Mouse (Mus musculus) erythroblast, embryonic 14.5 days (primary cell): ENCODE measurements around the gene Lhfpl5. TPM values are rescaled to one million over a fixed set of nuclear protein-coding genes. Genes with fewer than 3 reads are reported as not detected.
"Not testable (repeated sequence)": the region's sequence is repeated elsewhere in the genome, so short reads cannot be mapped to it uniquely, and the experiment has no call there.

Experiments
- H3K27me3 ChIP-seq: 2 replicates; pipeline ENCODE4 v1.6.1; 2012; ENCODE audit warnings: inconsistent platforms; ENCODE audit not compliant: control insufficient read depth
- H3K36me3 ChIP-seq: 2 replicates; pipeline ENCODE4 v1.6.1; 2012; ENCODE audit warnings: mild to moderate bottlenecking, inconsistent platforms; ENCODE audit not compliant: control insufficient read depth
- H3K4me1 ChIP-seq: 2 replicates; pipeline ENCODE4 v1.6.1; 2012; ENCODE audit warnings: inconsistent platforms; ENCODE audit not compliant: control insufficient read depth
- H3K4me3 ChIP-seq: replicated peaks from 2 replicates; pipeline ENCODE3; 2012; ENCODE audit warnings: moderate library complexity, mild to moderate bottlenecking, inconsistent platforms
- H3K9me3 ChIP-seq: 2 replicates; pipeline ENCODE4 v1.6.1; 2012; ENCODE audit warnings: low read length, inconsistent platforms, mixed read lengths; ENCODE audit not compliant: control insufficient read depth
- GATA1 ChIP-seq: IDR thresholded peaks from 2 replicates; pipeline ENCODE4 v1.6.1; 2012; ENCODE audit warnings: low read length, inconsistent platforms, mixed read lengths
- TAL1 ChIP-seq: IDR thresholded peaks from 3 replicates; pipeline ENCODE4 v1.6.1; 2012; ENCODE audit warnings: low read length, inconsistent platforms, mixed read lengths
- polyA plus RNA-seq: library from polyadenylated mRNA; stranded (reverse); fragments of >175 nt; gene quantifications from 2 replicates; pipeline ENCODE4 v1.2.3, GENCODE M21; 2012

Lhfpl5 gene
- polyA plus RNA-seq, 1 experiment = not detected

DNA sequence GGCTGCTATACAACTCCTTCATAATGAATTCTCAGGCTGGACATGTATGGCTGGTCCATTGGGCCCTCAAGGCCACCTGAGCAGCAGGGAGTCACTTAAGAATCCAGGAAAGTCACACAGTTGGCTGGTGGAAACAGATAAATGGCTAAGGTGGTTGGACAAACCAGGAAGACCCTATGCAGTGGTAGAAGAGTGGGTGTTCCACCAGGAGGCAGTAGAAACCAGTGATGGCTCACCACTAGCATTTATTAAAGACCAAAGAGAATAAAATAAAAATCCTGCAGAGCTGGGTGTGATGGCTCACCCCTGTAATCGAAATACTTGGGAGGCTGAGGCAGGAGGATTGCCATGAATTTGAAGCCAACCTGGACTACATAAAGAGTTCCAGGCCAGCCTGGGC is 28.5 kb upstream of the Lhfpl5 start:
- H3K36me3 ChIP-seq = no peaks in the 10 kb centered on the region
- peaks cover 4% of the 10 kb centered on the region for H3K9me3 ChIP-seq

DNA sequence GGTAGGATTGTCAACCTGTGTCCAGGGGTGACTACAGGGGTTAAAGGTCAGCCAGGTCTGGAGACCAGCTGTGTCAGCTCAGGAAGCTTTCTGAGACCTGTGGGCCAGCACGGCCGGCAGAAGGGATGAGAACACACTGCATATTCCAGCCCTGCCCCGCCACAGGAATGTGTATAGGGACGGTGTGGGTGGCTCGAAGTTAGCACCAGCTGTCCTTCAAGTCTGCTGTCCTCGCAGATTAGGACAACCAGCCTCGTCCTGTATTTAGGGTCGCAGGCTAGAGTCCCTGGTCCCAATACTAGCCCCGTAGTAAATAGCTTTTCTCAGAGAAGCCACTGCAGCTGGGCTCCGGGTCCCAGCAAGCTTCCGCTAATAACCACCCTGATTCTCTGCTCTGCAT is 26.9 kb upstream of the Lhfpl5 start:
- no peak overlapping the region for H3K4me3 ChIP-seq
- TF ChIP-seq TAL1 = no peak
- no peak for TF ChIP-seq GATA1
- peaks cover 3% of the 10 kb centered on the region; the same call in 1 of the 2 replicates for H3K9me3 ChIP-seq
- no peaks in the 10 kb centered on the region for H3K4me1 ChIP-seq
- no peaks in the 10 kb centered on the region for H3K36me3 ChIP-seq
- H3K27me3 ChIP-seq = no peaks in the 10 kb centered on the region

More for the DNA sequence above, 28.5 kb upstream of the Lhfpl5 start:
- Histone ChIP-seq H3K4me3 (no peak overlapping the region), H3K4me1 (no peaks in the 10 kb centered on the region), H3K27me3 (no peaks in the 10 kb centered on the region)
- TF ChIP-seq TAL1 = no peak
- TF ChIP-seq GATA1 = no peak

DNA sequence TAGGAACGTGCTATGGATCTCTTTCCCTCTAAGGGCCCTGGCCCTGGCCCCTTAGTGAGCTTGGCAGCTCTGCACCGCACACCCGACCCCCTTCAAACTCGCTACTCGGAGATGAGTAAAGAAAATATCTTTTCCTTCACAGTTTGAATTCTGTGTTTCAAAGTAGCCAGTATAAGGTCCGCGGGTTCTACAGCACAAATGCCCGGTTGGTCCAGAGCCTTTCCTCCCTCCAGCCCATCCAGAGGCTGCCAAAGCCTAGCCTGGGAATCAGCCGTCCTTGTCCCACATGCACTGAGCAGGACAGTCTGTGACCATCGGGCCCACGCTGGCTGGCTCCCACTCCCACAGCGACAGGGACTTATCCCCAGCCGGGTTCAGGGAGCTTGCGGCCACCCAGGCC is 26.3 kb upstream of the Lhfpl5 start, which contains the start of gene Clpsl2:
Gene Clpsl2, plus strand, starts transcription at position 301 of the 400 bp plus-strand sequence.
- no peaks in the 10 kb centered on the region for H3K27me3 ChIP-seq
- H3K36me3 ChIP-seq = no peaks in the 10 kb centered on the region
- H3K9me3 ChIP-seq = no peaks in the 10 kb centered on the region
- H3K4me3 ChIP-seq = no peak within 1 kb of the TSS
- H3K4me1 ChIP-seq = no peaks in the 10 kb centered on the region
- TF ChIP-seq TAL1 (no peak), GATA1 (no peak)

DNA sequence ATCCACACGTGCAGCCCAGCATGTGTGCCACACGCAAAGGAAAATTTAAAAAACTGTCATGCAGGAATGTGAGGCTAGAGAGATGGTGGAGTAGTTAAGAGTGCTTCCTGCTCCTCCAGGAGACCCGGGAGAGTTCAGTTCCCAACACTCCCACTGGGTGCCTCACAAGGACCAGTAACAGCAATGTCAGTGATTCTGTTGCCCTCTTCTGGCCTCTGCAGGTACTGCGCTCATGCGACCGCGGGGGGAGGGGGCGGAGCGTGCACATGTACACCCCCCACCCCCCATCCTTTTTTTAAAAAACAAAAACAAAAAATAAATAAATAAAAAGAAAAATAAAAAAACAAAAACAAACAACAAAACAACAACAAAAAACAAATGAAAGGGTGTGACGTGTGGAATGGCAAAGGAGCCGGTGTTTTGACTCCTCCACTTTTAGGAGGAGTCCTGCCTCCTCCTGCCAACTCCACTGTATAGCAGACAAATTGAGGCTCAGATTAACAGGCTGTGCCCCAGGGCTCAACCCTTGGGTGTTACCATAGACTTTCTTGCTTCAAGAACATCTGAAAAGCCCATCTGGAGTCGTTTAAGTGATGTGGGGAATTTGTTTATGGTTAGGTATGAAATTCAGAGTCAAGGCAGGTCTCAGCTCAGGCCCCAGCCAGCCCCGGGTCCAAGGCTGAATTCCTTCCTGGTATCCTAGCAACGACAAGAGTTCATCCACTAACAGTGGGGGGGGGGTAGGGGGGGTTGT is 22.2 kb upstream of the Lhfpl5 start:
- TF ChIP-seq GATA1 (no peak), TAL1 (no peak)

DNA sequence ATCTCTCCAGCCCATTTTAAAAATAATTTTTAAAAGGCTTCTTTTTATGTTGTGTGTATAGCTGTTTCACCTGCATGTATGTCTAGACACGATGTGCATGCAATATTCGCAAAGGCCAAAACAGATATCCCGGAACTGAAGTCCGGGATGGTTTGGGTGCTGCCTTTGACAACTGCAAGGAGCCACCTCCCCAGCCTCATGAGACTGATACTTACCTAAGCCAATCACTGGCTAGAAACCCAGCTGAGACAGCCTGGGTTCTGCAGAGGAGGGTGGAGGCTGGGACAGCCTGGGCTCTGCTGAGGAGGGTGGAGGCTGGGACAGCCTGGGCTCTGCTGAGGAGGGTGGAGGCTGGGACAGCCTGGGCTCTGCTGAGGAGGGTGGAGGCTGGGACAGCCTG is 21.4 kb upstream of the Lhfpl5 start:
- H3K36me3 ChIP-seq, H3K9me3 ChIP-seq, H3K27me3 ChIP-seq, H3K4me1 ChIP-seq, H3K4me3 ChIP-seq: not testable (repeated sequence)

More for the DNA sequence above, 22.2 kb upstream of the Lhfpl5 start:
- H3K4me3 ChIP-seq = no peak overlapping the region
- no peaks in the 10 kb centered on the region for H3K9me3 ChIP-seq
- peaks cover 7% of the 10 kb centered on the region for H3K4me1 ChIP-seq
- H3K27me3 ChIP-seq = no peaks in the 10 kb centered on the region
- no peaks in the 10 kb centered on the region for H3K36me3 ChIP-seq

DNA sequence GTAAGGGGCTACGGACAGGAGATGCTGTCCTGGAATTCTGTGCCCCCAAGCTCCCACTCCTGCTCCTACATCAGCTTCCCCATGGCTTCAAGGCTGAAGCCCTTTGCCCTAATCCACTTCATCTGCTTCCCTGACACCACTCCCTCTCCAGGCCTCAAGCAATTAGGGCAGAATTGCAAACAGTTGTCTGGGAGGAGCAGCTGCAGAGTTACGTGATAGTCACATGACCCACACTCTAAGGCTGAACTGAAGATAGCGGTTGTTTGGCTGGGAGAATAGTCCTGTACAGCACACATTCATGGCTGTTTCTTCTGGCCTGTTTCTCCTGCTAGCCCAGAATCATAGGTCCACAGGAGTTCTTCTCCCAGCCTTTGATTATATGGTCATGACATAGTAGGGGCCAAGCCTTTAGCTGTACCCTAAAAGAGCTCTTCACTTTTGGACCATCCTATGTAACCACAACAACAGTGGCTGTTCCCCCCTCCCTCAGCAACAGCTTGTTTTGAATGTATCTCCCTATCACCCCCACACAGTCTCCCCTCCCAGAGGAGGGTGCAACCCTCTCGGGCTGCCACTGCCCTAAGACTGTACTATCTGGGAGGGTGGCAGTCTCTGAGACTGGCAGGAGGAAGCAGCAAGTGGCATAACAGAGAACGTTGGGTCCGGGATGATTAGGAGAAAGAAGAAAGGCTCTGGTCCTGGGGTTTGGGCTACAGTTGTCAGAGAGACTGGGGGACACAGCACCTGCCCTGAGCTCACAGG is 18.6 kb upstream of the Lhfpl5 start:
- H3K36me3 ChIP-seq = no peaks in the 10 kb centered on the region
- no peak for TF ChIP-seq GATA1
- TF ChIP-seq TAL1 = no peak
- H3K4me1 ChIP-seq = peaks cover 7% of the 10 kb centered on the region
- no peak overlapping the region for H3K4me3 ChIP-seq
- H3K27me3 ChIP-seq = no peaks in the 10 kb centered on the region
- no peaks in the 10 kb centered on the region for H3K9me3 ChIP-seq

DNA sequence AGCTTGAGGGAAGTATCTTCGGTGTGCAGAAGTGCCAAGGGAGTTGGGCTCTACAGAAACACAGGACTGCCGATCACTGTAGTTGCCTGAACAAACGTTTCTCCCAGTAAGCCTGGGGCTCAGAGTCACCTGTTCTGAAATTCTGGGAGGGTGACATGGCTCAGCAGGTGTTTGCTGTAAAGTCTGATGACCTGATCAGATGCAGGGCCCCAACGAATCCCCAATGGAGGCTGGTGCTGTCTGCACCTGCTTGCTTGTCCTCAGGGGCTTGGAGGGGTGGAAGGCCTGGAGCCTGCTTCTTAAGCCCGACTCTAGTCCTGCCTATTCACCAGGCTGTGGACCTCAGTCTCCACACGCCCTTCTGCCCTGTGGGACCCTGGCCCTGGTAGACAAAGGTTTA is 17.7 kb upstream of the Lhfpl5 start:
- Histone ChIP-seq H3K4me3 (no peak overlapping the region), H3K9me3 (no peaks in the 10 kb centered on the region), H3K27me3 (no peaks in the 10 kb centered on the region), H3K36me3 (no peaks in the 10 kb centered on the region), H3K4me1 (peaks cover 7% of the 10 kb centered on the region)
- no peak for TF ChIP-seq TAL1

DNA sequence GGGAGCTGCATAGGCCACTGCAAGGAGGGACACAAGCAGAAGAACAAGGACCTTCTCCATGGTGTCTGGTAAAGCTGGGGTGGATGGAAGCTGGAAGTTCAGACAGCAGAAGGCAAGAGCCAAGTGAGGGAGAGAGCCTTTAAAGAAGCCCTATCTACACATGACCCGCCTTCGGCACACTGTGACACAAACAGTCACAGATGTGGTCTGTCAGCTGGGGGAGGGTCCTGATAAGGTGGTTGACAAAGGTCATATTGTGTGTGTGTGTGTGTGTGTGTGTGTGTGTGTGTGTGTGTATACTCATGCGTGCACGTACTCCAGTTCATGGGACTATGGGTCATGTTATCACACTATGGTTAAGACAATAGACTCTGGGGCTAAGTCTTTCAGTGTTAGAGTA is 14.8 kb upstream of the Lhfpl5 start, which contains the start of gene Clps:
Gene Clps, minus strand, starts transcription at position 169 of the 400 bp plus-strand sequence.
- Histone ChIP-seq H3K4me1 (peaks cover 7% of the 10 kb centered on the region), H3K4me3 (no peak within 1 kb of the TSS), H3K27me3 (no peaks in the 10 kb centered on the region), H3K9me3 (no peaks in the 10 kb centered on the region), H3K36me3 (no peaks in the 10 kb centered on the region)
- TF ChIP-seq GATA1 (no peak), TAL1 (no peak)

DNA sequence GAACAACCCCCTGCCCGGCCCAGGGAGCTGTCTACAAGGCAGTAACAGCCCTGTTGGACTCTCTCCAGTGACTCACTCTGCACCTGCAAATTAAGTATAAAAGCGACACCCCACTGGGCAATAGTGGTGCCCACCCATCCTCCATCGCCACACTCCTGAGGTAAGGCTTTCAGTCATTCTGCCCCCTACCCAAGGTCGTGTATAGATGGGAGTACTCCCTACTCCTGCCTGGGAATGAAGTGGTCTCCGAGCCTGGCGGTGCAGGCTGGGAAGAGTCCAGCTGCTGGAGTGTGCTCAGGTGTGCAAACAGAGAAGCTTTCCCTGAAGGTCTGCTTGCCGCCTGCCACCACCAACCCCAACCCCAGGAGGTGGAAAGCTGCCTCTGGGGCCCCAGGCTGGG is 13.8 kb upstream of the Lhfpl5 start:
- TF ChIP-seq GATA1 (no peak), TAL1 (no peak)
- no peaks in the 10 kb centered on the region for H3K36me3 ChIP-seq
- H3K27me3 ChIP-seq = no peaks in the 10 kb centered on the region
- H3K4me3 ChIP-seq = no peak overlapping the region
- H3K4me1 ChIP-seq = peaks cover 5% of the 10 kb centered on the region
- H3K9me3 ChIP-seq = no peaks in the 10 kb centered on the region
